Mouse (Mus musculus) thymus, postnatal 0 days (tissue): ENCODE measurements around the gene Kif26a. TPM values are rescaled to one million over a fixed set of nuclear protein-coding genes. Genes with fewer than 3 reads are reported as not detected.

Experiments
- DNase-seq: peaks from one replicate; pipeline ENCODE4 v3.0.0-alpha.2; 2015; ENCODE audit warnings: low spot score
- polyA plus RNA-seq: library from polyadenylated mRNA; unstranded; fragments of >200 nt; fragmentation: Nextera tagmentation; extraction: Ambion mirVana; gene quantifications from 2 replicates; pipeline ENCODE4 v1.2.1, GENCODE M21; 2015

Gene Kif26a
- polyA plus RNA-seq, 1 experiment from 2014 or later: 0.92 TPM

GRCm38 (mm10) chr12:112163981-112164839 is 18.2 kb downstream of the Kif26a start:
- DNase-seq: no peak

DNA sequence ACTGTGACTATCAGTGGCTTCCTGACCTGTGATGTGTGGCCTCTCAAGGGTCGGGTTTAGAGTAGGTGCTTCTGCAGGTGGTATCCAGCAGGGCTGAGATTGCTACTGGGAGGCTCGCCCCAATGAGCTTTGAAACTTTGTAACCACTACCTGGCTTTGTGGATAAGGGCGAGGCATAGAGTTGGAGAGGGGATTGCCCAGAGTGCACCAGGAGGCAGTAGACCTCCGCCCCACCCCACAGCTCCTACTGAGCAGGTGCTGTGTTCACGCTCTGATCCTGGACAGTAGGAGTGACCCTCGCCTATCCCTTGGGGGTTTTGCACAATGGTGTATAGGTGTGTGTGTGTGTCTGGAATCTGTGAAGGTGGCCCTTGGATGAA is 18.8 kb downstream of the Kif26a start:
- DNase-seq: no peak

DNA sequence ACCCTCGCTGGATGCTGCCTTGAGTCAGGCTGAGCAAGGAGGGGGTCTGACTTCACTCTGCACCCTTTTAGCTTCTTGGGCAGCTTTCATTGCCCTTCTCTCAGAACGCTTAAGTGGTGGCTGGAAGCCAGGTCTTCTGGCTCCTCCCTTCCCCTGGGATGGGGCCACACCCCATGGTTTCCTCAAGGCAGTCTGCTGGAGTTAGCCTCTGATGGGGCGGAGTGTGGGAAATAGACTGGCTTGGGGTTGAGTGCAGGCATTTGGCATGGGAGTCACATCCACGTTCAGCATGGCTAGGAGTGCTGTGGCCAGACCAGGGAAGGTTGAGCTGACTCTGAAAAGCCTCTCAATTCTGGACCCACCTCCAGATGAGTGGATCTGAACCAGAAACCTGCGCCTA is 23.2 kb downstream of the Kif26a start:
- no peak for DNase-seq

- no peak for DNase-seq
Observed at GRCm38 (mm10) chr12:112170671-112171574, 24.9 kb downstream of the Kif26a start.

DNA sequence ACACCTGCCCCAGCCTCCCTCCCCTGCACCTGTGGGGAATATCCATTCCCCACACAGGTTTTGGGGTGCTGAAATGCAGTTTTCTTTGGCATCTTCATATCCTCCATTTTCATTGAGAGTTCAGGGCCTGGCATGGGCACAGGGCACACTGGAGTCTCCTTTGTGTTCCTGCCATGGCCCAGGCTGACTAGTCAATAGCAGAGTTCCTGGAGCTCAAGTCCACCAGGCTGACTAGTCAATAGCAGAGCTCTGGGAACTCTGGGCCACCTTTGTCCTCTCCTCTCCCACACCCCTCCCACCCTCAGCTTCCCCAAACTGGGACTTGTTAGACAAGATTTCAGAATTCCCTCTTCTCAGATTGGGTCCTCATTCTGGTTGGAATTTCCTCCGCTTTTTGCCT is 25.6 kb downstream of the Kif26a start:
- no peak for DNase-seq

DNA sequence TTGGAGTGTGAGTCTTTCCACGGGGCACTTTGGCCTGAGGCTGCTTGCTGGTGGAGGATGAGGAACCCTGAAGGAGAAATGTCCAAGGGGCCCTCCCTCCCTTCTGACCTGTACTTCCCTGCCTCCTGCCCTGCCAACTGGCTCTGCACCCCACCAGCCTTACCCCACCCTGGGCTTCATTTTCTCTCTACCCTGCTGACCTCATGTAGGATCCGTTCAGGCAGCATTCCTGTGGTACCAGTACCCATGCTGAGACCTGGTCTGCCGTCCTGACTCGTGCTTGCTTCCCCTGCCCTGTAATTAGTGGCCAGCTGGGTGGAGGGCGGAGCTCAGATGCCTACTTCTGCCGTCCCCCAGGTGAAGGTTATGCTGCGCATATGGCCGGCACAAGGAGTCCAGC is 26.2 kb downstream of the Kif26a start:
- no peak for DNase-seq

GRCm38 (mm10) chr12:112177679-112178078 is 31.7 kb downstream of the Kif26a start:
- no peak for DNase-seq

GRCm38 (mm10) chr12:112179687-112180086 is 33.7 kb downstream of the Kif26a start:
- no peak for DNase-seq

DNA sequence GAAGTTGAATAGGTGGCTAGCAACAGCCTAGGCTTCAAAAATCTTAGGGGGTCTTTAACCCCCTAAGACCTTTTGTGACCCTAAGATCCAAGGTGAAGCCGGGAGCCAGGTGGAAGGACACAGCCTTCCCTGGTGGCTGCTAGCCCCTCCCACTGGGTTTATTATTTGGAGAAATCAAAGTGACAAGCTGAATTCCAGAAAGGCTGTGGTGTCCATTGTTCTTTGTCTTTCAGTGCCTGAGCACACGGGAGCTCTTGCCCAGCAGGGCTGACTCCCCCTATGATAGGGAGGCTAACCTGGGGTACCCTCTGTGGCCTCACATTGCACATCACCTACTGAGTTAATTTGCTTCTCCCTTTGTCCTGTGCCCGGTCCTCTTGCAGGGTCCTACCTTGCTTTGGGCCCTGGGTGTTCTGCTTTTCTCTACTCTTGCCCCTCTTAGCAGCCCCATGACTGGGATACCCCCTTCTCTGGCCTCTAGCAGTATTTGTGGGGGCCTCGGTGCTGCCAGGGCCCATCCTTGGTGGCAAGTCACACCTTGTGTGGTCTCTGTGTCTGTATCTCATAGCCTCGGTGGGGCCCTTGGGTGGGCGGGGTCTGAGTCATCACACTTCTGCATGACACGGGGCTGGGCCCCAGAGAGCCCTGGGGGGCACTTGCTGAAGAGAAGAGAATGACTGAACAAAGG is 36.1 kb downstream of the Kif26a start:
- no peak for DNase-seq

DNA sequence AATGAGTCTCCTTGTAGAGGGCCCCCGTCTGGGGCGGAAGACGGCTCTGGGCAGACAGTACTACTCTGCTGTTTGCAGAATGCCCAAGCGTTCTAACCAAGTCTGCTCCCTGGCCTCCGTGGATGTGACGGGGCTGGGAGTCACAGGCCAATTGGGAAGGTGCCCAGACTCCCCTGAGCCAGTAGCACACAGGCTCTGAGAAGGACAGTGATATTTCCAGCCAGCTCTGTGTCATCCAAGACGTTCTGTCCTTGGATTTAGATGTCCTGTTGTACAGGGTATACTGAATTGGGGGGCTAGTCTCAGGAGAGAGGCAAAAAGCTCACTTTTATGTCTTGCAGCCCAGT is 36.6 kb downstream of the Kif26a start:
- DNase-seq: no peak

GRCm38 (mm10) chr12:112183675-112184074 is 37.7 kb downstream of the Kif26a start:
- DNase-seq: no peak

DNA sequence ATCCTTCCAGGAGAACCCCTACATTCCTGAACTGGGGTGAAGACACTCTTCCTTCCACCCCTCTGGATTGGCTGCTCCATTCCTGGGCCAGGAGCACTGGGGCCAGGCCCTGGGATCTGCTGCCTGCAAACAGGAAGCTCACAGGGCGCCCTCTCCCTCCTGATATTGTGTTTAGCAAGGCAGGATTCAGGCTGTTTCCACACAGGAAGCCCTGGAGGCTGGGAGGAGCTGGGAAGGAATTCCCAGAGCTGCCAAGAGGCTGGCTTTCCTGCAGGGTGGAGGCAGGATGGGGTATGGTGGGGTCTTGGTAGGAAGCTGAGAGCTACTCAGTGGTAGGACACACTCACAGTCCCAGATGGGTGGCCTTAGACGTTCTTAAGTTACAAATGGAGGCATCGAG is 38.4 kb downstream of the Kif26a start:
- no peak for DNase-seq

GRCm38 (mm10) chr12:112186899-112187298 is 40.9 kb downstream of the Kif26a start:
- DNase-seq: no peak

GRCm38 (mm10) chr12:112191753-112192152 is 45.7 kb downstream of the Kif26a start:
- DNase-seq: no peak

DNA sequence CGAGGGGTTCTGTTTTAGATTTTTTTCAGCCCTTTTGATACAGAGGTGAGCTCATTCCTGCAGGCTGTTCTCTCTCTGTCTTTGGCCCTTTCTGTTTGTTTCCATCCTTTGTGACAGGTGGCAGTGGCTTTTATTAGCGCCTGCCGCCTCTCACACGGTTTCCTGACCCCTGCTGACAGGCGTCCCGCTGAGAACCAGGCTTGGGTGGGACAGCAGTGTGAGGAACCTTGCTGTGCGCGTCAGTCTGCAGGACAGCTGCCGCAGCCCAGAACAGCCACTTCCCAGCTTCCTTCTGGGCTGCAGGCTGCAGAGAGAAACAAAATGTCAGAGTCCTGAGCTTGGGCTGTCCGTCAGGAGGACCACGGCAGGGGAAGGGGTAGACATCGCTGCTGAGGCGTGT is 49.0 kb downstream of the Kif26a start:
- no peak for DNase-seq

GRCm38 (mm10) chr12:112196562-112196961 is 50.6 kb downstream of the Kif26a start:
- no peak for DNase-seq

DNA sequence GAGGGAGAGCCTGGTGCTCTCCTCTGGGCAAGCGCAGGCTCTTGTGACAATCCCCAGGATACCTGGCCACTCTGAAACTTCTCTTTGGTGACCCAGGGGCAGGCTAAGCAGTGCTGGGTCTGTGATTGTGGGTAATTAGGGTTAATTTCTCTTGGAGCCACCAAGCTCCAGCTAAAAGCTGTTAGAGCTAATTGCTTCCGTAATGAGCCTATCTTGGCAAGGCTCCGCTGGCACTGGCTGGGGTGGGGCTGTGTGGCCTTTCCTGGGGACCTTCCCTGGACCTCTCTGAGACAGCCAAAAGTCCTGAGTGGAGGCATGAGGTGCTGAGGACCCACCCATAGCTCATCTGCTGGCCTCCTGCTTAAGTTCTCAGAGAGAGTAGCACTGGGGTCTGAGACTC is 53.4 kb downstream of the Kif26a start:
- no peak for DNase-seq

- DNase-seq: no peak
Observed at GRCm38 (mm10) chr12:112200045-112200444, 54.0 kb downstream of the Kif26a start.

GRCm38 (mm10) chr12:112207163-112207562 is 61.2 kb downstream of the Kif26a start:
- no peak for DNase-seq

DNA sequence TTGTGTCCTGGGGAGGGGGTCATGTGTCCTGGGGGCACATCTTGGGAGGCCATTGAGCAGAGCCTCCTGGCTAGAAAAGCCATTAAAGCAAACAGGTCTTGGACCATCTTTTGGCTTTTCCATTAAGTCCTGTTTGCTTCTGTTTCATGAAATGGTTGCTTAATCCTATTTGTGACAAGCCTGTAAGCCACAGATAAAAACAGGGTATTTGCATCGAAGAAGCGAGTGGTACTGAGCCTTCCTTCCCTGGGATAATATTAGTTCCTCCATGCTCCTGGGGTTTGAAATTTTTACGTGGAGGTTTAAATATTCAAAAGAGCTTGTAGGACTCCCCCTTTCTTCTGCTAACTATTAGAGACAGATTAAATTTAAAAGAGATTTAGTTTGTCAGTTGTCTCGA is 61.7 kb downstream of the Kif26a start:
- DNase-seq: no peak

DNA sequence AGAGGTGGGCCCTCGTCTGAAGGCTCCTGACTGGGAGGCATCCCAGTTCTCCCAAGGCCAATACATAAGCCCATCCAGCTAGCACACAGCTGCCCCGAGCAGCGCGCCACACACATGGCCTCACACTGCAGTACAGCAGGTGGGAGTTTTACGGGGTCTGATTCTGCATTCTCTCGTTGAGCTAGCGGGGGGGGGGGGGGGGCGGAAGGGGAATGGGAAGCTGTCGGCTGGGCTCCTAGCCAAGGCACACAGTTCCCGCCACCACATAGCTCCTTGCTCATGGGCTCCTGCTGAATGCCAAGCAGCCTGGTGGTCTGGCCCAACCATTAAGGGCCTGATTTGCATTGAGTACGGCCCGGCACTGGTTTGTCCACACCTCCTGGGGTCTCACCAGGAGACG is 64.6 kb downstream of the Kif26a start:
- no peak for DNase-seq

GRCm38 (mm10) chr12:112214441-112214857 is 68.4 kb downstream of the Kif26a start:
- no peak for DNase-seq
